Mouse (Mus musculus) hindbrain, embryonic 16.5 days (tissue): ENCODE measurements at regions not wholly inside any gene's neighbourhood (a gene's known extent, or its start where the extent isn't known, plus 50 kb on each side); places are given as distances from the start of the nearest gene placed in this dataset.

Source experiments
- ATAC-seq: fragments of 200-750 bp; cut with Nextera tagmentation; 2 replicates; pipeline ENCODE4 v1.8.0; 2017; ENCODE audit warnings: moderate TSS enrichment, moderate library complexity
- H3K27ac ChIP-seq: fragments of 300-500 bp; sonication (generic); 2 replicates; pipeline ENCODE4 v1.5.1; 2014; ENCODE audit warnings: low read depth, mild to moderate bottlenecking, control low read depth, low read length, moderate library complexity
- H3K27me3 ChIP-seq: fragments of 300-500 bp; sonication (generic); replicated peaks from 2 replicates; pipeline ENCODE4 v1.6.1; 2014; ENCODE audit warnings: low read length; ENCODE audit not compliant: control insufficient read depth, insufficient read depth
- H3K36me3 ChIP-seq: fragments of 300-500 bp; sonication (generic); 2 replicates; pipeline ENCODE4 v1.6.1; 2014; ENCODE audit warnings: mild to moderate bottlenecking, low read length, moderate library complexity, mixed read lengths; ENCODE audit not compliant: control insufficient read depth, insufficient read depth
- H3K4me1 ChIP-seq: fragments of 300-500 bp; sonication (generic); 2 replicates; pipeline ENCODE4 v1.6.1; 2014; ENCODE audit warnings: low read depth, low read length; ENCODE audit not compliant: control insufficient read depth, insufficient read depth
- H3K4me2 ChIP-seq: fragments of 300-500 bp; sonication (generic); 2 replicates; pipeline ENCODE4 v1.6.1; 2014; ENCODE audit warnings: mild to moderate bottlenecking, low read length, control low read depth, moderate library complexity
- H3K4me3 ChIP-seq: fragments of 300-500 bp; sonication (generic); 2 replicates; pipeline ENCODE4 v1.5.1; 2014; ENCODE audit warnings: mild to moderate bottlenecking, low read length, control low read depth, moderate library complexity
- H3K9ac ChIP-seq: fragments of 300-500 bp; sonication (generic); 2 replicates; pipeline ENCODE4 v1.6.1; 2014; ENCODE audit warnings: low read depth, mild to moderate bottlenecking, control low read depth, low read length, moderate library complexity
- H3K9me3 ChIP-seq: fragments of 300-500 bp; sonication (generic); 2 replicates; pipeline ENCODE4 v1.6.1; 2014; ENCODE audit warnings: mild to moderate bottlenecking, low read length, moderate library complexity; ENCODE audit not compliant: control insufficient read depth
- WGBS: fragments of 180-500 bp; shearing (Covaris S2); extraction: QIAGEN DNeasy Blood & Tissue Kit; methylation state at CpG from one replicate; pipeline ENCODE4 v1.1.7; 2014; 5-methylcytosine and 5-hydroxymethylcytosine counted together

DNA sequence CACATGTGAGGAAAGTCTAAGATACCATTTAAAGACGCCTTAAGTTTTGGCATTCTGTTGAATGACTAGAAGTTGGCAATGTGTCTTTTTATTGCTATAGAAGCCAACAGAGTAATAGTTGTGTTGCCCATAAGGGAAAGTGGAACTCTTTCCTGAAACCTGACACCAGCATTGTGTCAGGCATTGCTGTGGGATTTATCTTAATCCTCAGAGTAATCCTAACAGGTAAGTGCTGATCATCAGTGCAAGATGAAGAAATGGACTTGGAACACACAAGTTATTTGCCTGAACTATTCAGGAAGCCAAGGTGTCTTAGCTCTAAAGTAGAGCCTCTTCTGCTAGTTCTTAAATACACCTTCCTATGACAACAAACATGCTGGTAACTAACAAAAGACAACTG is 198.3 kb upstream of the Rbms1 start:
- Histone ChIP-seq H3K27ac (no peak overlapping the region), H3K4me2 (no peak overlapping the region), H3K9me3 (no peaks in the 10 kb centered on the region), H3K4me3 (no peak overlapping the region), H3K36me3 (no peaks in the 10 kb centered on the region), H3K9ac (no peak overlapping the region), H3K27me3 (no peaks in the 10 kb centered on the region), H3K4me1 (no peaks in the 10 kb centered on the region)
- 92% methylated on average over 1 of the region's 1 CpGs for WGBS
- no peak for ATAC-seq

DNA sequence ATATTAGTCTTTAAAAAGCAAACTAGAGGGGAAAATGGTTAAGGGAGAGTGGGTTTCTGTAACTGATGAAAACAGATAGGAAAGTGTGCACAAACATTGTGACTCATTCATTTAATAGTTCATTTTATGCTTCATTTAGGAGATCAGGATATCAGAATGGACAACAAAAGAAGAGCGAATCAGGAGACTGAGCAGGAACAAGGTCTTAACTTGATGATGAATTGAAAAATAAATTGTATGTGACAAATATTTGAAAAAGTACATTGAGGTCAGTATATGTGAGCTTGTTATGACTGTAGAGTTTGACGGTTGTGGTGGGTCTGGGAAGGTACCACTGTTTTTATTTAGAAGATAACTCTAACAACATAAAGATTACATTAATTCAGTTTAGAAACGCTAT is 196.8 kb upstream of the Rbms1 start:
- H3K27me3 ChIP-seq, result no peaks in the 10 kb centered on the region
- WGBS, result 70% methylated on average over 3 of the region's 3 CpGs

DNA sequence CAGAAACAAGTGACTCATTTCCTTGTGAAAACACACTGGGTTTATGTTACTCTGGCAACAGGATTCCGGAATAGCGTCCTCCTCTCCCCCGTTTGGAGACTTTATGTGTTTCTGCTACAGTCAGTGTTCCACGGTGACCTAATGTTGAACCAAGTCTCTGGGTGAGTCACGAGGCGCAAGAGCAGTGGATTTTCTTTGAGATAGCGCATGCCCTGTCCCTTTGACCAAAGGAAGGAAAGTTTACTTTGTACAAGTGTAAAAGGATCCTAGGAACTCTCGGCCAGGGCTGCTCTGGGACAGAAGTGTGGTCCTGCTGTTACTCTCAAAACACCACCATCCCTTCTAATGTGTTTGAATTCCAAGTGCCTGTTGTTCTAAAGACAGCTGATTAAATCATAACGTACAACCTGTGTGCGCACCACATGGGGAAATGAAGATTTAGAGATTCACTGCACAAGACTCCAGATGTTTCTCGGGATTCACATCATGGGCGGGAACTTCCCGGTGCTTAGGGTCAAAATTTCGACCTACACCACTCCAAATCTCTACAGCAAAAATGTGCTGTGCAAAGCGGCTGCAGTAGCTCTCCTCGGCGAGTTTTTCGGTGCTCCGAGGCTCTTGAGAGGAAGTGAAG is 176.1 kb upstream of the Rbms1 start:
- H3K4me1 ChIP-seq, result no peaks in the 10 kb centered on the region
- ATAC-seq, result no peak; the same call in 1 of the 2 replicates
- H3K9me3 ChIP-seq, result no peaks in the 10 kb centered on the region
- H3K9ac ChIP-seq, result no peak overlapping the region
- 63% methylated on average over 19 of the region's 19 CpGs for WGBS
- no peak overlapping the region for H3K27ac ChIP-seq
- no peak overlapping the region for H3K4me2 ChIP-seq
- H3K27me3 ChIP-seq, result no peaks in the 10 kb centered on the region
- H3K36me3 ChIP-seq, result no peaks in the 10 kb centered on the region
- no peak overlapping the region for H3K4me3 ChIP-seq

More for the DNA sequence above, 196.8 kb upstream of the Rbms1 start:
- Histone ChIP-seq H3K4me3 (no peak overlapping the region), H3K36me3 (no peaks in the 10 kb centered on the region), H3K9me3 (no peaks in the 10 kb centered on the region), H3K27ac (no peak overlapping the region), H3K4me1 (no peaks in the 10 kb centered on the region), H3K4me2 (no peak overlapping the region), H3K9ac (no peak overlapping the region)
- no peak for ATAC-seq

DNA sequence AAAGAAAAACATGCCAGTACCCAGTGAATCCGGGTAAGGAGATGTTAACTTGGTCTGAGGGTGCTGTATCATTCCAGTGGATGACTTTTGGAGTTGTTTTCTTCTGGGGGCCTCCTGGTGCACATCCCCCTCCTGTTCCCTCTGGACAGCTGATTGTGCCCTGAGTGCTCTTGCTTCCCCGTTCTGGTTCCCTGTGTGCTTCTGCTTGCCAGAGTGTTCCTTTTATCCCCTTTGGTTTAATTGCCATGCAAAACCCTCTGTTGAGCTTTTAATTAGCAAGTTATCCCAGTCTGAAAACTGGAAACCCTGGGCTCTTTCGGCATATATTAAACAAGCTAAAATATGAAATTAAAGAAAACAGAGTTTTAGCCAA is 175.6 kb upstream of the Rbms1 start:
- no peak overlapping the region for H3K4me3 ChIP-seq
- 55% methylated on average over 3 of the region's 3 CpGs for WGBS
- no peak for ATAC-seq
- no peak overlapping the region for H3K9ac ChIP-seq
- H3K4me2 ChIP-seq, result no peak overlapping the region
- no peaks in the 10 kb centered on the region for H3K27me3 ChIP-seq
- no peaks in the 10 kb centered on the region for H3K36me3 ChIP-seq
- H3K4me1 ChIP-seq, result no peaks in the 10 kb centered on the region
- no peak overlapping the region for H3K27ac ChIP-seq
- H3K9me3 ChIP-seq, result no peaks in the 10 kb centered on the region

DNA sequence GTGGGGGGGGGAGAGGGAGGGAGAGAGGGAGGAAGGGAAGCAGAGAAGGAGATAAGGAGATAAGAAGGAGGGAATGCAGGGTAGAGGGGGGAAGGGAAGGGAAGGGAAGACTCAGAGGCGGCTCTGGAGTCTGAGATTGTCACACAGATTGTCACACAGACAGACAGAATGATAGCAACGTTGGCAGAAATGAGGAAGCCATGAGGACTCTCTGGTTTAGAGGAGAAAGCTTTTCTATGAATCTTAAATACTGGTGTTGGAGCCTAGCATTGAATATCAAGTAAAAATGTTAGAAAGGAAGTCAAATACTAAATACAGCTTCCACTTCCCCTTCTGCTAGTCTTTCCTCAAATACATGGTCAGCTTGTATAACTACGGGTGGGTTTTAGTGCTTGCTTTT is 174.4 kb upstream of the Rbms1 start:
- no peaks in the 10 kb centered on the region for H3K27me3 ChIP-seq
- H3K9ac ChIP-seq, result no peak overlapping the region
- no peak overlapping the region for H3K27ac ChIP-seq
- H3K36me3 ChIP-seq, result no peaks in the 10 kb centered on the region
- no peaks in the 10 kb centered on the region for H3K9me3 ChIP-seq
- 59% methylated on average over 3 of the region's 3 CpGs for WGBS
- H3K4me3 ChIP-seq, result no peak overlapping the region
- no peak overlapping the region for H3K4me2 ChIP-seq
- no peaks in the 10 kb centered on the region for H3K4me1 ChIP-seq
- no peak for ATAC-seq

DNA sequence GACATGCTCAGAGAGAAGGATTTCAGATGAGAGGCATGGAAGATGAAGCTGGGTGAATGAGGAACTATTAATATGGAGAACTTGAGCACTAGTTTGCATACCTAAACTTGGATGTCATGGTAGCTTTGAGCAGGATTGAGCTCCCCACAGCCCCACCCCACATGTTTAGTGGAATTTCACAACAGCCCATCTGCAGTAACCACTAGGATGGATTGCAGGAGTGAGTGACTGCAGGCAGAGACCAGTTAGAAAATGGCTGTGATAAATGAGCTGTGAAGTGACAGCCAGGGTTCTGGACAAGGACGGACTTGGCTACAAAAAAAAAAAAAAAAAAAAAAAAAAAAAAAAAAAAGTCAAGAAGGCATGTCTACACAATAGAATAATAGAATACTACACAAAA is 173.9 kb upstream of the Rbms1 start:
- no peak for ATAC-seq

DNA sequence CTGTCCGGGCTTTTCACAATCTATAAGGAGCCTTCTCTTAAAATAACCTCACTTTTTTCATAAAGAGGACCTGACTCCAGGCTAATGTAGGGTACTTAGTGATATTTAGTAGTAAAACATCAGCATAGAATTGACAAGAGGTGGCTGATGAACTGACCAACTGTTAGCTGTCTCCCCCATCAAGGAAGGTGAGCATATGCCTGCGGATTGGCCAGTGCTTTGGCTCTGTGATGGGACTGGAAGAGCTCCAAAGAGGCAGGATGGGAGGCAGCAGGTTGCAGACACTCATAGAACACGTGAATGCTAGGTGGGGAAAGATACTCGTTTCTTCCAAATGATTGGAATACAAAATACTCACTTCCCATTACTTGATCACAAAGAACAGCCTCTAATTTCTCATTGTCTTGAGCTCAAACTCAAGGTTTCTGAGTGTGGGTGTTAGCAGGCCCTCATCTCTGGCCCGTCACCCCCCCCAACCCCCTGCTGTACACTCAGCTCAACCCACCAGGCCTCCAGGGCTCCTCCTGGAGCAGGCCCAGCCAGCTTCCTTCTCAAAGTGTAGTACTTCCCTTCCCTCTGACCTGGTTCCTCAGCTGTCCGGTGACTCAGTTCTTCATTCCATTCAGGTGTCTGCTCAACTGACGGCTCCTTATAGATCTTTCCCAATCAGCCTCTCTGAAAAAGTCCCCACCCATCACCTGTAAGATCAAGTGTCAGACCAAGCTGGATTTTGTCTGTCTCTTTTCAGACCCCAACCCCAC is 160.2 kb upstream of the Rbms1 start:
- no peaks in the 10 kb centered on the region for H3K27me3 ChIP-seq
- no peak for ATAC-seq
- no peaks in the 10 kb centered on the region for H3K4me1 ChIP-seq
- H3K9ac ChIP-seq, result no peak overlapping the region
- H3K4me3 ChIP-seq, result no peak overlapping the region
- H3K27ac ChIP-seq, result no peak overlapping the region
- no peak overlapping the region for H3K4me2 ChIP-seq
- 82% methylated on average over 7 of the region's 7 CpGs for WGBS
- no peaks in the 10 kb centered on the region for H3K36me3 ChIP-seq
- H3K9me3 ChIP-seq, result no peaks in the 10 kb centered on the region

More for the DNA sequence above, 173.9 kb upstream of the Rbms1 start:
- no peaks in the 10 kb centered on the region for H3K36me3 ChIP-seq
- H3K9me3 ChIP-seq, result no peaks in the 10 kb centered on the region
- H3K4me2 ChIP-seq, result no peak overlapping the region
- no peak overlapping the region for H3K4me3 ChIP-seq
- no peak overlapping the region for H3K9ac ChIP-seq
- WGBS, result 35% methylated on average over 1 of the region's 1 CpGs
- no peak overlapping the region for H3K27ac ChIP-seq
- no peaks in the 10 kb centered on the region for H3K4me1 ChIP-seq
- H3K27me3 ChIP-seq, result no peaks in the 10 kb centered on the region

DNA sequence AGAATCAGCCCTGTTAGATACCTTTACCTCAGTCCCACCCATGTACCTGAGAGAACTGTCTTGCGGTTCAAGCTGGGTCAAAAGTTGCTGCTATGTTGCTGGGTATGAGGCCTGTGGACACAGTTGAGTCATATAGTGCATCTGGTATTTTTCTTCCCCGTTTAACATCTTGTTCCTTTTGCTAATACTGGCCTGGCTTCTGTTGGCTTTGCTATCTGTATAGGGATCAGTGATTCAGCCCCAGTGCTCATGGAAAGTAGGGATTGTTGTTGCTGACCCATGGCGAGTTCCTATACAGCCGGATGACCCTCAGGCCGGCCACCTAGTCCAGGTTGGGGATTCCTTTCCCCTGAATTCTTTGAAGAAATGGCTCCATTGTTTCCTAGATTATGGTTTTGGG is 158.3 kb upstream of the Rbms1 start:
- 86% methylated on average over 5 of the region's 5 CpGs for WGBS
- Histone ChIP-seq H3K27ac (no peak overlapping the region), H3K4me3 (no peak overlapping the region), H3K4me1 (no peaks in the 10 kb centered on the region), H3K4me2 (no peak overlapping the region), H3K36me3 (no peaks in the 10 kb centered on the region), H3K9me3 (no peaks in the 10 kb centered on the region), H3K9ac (no peak overlapping the region), H3K27me3 (no peaks in the 10 kb centered on the region)
- ATAC-seq, result no peak

DNA sequence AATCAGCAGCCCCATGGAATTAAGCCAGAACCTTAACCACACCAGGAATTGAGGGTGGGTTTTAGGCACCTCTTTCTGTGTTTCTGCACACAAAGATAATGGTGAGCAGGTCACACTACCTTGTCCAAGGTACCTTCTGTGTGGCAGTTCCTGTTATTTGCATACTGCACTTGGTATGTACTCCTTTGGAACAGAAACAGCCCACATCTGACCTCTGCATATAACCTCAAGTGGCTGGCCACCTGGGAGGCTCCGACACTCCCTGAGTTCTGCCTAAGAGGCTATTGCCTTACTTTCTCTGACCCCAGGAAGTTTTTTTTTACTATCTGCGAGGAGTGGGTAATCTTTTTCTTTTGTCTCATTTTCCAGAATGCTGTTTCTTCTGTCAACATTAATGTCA is 151.6 kb upstream of the Rbms1 start:
- H3K4me2 ChIP-seq, result no peak overlapping the region
- no peaks in the 10 kb centered on the region for H3K9me3 ChIP-seq
- no peaks in the 10 kb centered on the region for H3K27me3 ChIP-seq
- no peak overlapping the region for H3K27ac ChIP-seq
- no peak overlapping the region for H3K9ac ChIP-seq
- no peaks in the 10 kb centered on the region for H3K36me3 ChIP-seq
- ATAC-seq, result no peak
- H3K4me3 ChIP-seq, result no peak overlapping the region
- 68% methylated on average over 2 of the region's 2 CpGs for WGBS
- H3K4me1 ChIP-seq, result no peaks in the 10 kb centered on the region
